Mouse (Mus musculus): ENCODE measurements around the gene Artn.

The Artn gene

GRCm38 (mm10) chr4:117929391-117929881 lies at the start of gene Artn:
TSS of gene Artn (minus strand) at chr4:117929763.
- in situ Hi-C loops (cut with MboI, MseI), result loop anchor here (10.0 kb wide), 1 partner anchor 155 kb away; no protein-coding TSS in a partner anchor

- in situ Hi-C loops (cut with MboI, MseI), result no loop called here
Measured at GRCm38 (mm10) chr4:117979181-117979580, 49.6 kb upstream of the Artn start.

GRCm38 (mm10) chr4:117978282-117978681 lies 48.7 kb upstream of the Artn start:
- in situ Hi-C loops (cut with MboI, MseI), result no loop called here

- in situ Hi-C loops (cut with MboI, MseI), result no loop called here
Measured at GRCm38 (mm10) chr4:117977841-117978240, 48.3 kb upstream of the Artn start.

DNA sequence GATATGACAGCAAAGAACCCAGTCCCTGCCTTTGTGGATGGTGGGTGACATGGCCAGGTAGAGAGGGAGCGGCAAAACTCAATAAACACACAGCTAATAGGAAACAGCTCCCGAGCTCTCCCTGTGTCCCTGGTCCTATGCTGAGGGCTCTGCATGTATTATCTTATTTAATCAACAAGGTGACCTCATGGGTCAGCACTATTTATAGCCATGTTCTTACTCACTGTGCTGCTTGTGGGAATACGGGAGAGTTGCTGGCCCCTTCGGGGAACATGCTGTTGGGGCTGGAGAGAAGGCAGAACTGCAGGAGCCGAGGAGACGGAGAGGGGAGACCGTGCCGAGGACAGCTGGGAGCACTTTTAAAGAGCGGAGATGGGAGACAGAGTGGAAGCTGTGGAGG lies 47.8 kb upstream of the Artn start:
- in situ Hi-C loops (cut with MboI, MseI), result no loop called here

DNA sequence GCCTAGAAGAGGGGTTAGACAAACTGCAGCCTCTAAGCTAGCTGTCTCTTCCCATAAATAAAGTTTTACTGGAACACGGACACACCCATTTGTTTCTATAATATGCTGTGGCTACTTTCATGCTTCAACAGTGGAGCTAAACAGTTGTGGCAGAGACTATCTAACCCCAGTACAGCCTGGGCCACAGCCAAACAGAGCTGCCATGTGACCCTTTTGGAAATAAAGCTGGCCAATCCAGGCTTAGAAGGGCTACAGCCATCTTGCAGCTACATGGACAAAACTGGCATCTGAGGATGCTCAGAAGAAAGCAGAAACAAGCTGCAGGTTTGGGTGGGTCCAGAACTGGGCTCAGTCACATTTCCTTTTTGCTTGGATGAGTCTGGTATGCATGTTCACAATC lies 46.3 kb upstream of the Artn start:
- in situ Hi-C loops (cut with MboI, MseI), result no loop called here

- in situ Hi-C loops (cut with MboI, MseI), result no loop called here
Measured at GRCm38 (mm10) chr4:117974719-117975118, 45.2 kb upstream of the Artn start.

DNA sequence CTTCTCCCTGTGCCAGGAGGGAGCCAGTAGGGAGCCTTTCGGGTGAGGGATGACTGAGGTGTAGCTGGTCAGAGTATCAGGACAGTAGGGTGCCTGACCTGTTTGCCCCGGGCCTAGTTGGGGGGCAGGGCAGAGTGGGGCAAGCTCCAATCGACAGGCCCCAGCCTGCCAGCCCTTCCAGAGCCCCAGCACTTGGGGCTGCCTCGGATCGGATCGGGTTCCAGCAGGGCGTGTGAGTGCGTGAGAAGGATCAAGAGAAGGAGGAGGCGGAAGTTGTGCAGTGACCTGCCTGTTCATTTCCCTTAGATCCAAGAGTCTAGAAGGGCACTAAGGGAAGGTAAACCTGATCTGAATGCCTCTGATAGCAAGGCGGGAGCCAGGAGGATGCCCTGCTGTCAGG lies 43.4 kb upstream of the Artn start:
- in situ Hi-C loops (cut with MboI, MseI), result no loop called here

DNA sequence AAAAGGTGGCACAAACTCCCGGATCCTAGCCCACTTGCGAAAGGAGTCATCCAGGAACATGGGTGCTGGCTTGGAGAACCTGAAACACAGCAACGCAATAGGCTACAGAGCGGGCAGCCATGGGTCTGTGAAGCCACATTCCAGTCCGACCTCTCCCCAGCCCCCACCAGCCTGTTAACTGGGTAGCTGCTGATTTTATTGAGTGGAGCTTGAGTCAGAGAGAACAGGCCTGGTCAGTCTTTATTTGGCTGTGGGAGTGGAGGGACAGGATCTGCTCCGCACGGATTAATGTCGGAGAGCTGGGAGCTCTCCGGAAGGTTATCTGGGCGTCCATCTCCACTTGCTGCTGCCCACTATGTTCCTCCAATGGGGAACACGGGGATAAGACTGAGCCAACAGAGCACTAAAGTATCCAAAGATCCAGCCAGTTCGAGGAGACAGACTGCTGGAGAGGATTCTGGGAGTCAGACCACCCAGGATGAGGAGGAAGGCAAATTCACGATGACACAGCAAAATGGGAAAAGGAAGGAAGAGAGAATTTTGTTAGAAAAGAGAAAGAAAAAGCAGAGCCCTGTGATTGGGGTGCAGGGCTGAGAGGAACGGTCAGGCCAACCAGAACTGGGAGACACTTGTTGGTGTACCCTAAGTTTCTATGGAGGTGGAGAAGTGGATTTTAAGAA lies 34.9 kb upstream of the Artn start:
- in situ Hi-C loops (cut with MboI, MseI), result no loop called here

DNA sequence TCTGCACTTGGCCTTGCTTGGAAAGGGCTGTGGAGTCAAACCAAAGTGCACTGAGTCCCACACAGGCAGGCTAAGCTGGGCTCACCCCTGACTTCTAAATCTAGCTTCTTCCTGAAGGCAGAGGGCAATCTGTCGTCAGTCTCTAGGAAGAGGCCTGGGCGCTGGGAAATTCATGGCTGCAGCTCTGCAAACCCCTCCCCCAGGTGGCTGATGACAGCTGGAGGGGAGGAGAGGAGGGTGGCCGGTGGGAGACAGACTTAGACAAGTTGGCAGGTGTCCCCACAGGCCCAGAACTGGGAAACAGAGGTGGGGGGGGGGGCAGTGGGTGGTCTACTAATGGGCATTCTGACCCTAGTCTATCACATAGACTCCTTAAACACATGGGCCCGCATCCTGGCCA lies 27.9 kb upstream of the Artn start:
- in situ Hi-C loops (cut with MboI, MseI), result no loop called here

DNA sequence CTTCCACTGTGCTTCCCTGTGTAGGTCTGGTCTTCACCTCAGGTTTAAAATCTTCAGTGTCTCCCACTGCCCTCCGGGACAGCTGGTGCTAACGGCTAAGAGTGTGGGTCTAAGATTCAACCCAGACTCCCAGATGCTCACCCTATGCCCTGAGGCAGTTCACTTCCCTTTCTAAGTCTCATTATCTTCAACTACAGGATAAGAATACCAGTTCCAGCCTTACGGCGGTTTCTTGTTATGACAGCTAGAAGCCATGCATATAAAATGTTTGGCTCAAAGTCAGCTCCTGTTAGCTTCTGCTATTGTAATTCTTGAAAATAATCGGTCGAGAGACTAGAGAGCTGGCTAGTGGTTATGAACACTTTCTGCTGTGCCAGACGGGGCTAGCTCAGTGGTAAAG lies 17.9 kb upstream of the Artn start:
- in situ Hi-C loops (cut with MboI, MseI), result no loop called here

GRCm38 (mm10) chr4:117946639-117947305 lies 17.2 kb upstream of the Artn start:
- in situ Hi-C loops (cut with MboI, MseI), result no loop called here

GRCm38 (mm10) chr4:117943317-117943716 lies 13.8 kb upstream of the Artn start:
- in situ Hi-C loops (cut with MboI, MseI), result no loop called here

GRCm38 (mm10) chr4:117936964-117937363 lies 7.4 kb upstream of the Artn start:
- in situ Hi-C loops (cut with MboI, MseI), result no loop called here

GRCm38 (mm10) chr4:117934081-117934480 lies 4.5 kb upstream of the Artn start:
- in situ Hi-C loops (cut with MboI, MseI), result no loop called here

DNA sequence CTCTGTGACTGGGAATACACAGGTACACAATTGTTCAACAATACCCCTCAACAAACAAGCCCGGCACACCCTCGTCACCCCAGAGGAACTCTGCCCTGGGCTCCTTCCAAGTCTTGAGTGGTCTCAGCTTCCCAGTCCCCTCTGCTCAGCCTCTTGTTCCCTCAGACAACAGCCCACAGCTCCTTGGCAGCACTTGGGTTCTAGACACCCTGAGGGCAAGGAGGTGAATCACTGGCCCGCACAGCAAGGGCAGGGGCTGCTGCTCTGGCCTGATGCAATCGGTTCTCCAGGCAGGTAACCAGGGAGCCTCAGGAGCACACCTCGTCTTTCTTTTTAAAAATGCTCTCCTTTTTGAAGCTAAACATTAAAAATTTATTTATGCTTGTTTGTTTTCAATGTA lies 3.7 kb upstream of the Artn start:
- in situ Hi-C loops (cut with MboI, MseI), result no loop called here

DNA sequence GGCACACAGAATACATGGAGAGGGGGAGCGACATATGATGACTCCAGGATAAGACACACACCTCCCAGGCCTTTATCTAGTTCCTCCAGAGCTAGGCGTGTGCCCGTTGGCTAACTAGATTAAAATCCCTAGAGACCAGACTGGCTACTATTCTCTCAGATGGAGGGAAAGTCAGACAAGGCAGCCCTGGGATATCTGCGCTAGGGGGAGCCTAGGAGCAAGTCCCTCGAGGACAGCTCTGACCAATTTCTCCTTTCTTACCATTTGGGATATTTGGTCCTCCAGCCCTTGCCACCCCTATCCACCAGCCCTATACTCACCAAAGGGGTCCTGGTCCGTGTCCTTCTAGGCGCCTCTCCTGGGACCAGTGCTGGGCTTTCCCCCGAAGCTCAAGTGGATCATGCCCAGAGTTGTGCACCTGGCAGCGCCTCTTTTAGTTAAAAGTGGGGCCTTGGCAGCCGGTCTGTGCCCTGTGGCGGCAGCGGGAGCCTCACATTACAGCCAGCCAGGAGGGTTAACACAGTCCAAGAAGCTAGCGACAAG lies 793 bp downstream of the Artn start:
- in situ Hi-C loops (cut with MboI, MseI), result loop anchor here (10.0 kb wide), 1 partner anchor 156 kb away; no protein-coding TSS in a partner anchor

DNA sequence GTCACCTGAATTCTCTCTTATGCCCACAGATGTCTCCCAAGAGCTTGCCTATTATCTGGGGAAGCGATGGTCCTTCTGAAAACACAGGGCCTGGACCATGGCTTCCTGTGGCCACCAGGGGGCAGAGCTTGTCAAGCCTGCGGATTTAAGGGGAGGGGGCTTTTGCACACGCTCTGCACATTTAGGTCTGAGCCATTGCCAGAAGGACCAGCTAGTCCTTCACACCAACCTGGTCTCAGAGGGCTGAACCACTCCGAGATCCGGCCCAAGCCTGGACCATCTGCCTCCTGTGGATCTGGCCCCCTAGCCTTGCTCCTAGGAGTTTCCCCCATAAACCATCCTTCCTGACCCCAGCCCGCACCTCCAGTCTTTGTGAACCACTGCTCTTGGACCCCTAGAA lies 1.3 kb downstream of the Artn start:
- in situ Hi-C loops (cut with MboI, MseI), result loop anchor here (10.0 kb wide), 1 partner anchor 157 kb away; no protein-coding TSS in a partner anchor

- in situ Hi-C loops (cut with MboI, MseI), result loop anchor here (10.0 kb wide), 1 partner anchor 158 kb away; no protein-coding TSS in a partner anchor
Measured at GRCm38 (mm10) chr4:117926545-117927482, 2.7 kb downstream of the Artn start.

GRCm38 (mm10) chr4:117924916-117925315 lies 4.6 kb downstream of the Artn start:
- in situ Hi-C loops (cut with MboI, MseI), result loop anchor here (10.0 kb wide), 1 partner anchor 160 kb away; no protein-coding TSS in a partner anchor

DNA sequence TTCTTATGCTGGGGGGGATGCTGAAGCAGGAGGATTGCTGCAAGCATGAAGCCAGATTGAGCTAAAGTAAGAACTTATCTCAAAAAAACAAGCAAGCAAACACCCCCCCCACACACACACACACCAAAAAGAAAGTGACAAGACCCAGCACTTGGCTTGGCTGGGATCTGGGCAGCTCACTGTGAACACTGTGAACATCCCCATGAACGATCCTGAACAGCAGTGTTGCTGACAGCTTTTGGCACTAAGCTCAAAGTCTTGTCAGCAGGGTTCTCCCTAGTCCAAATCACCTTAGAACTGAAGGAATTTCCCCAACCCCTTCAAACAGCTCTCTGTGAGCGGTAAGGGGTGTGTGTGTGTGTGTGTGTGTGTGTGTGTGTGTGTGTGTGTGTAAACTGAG lies 6.1 kb downstream of the Artn start:
- in situ Hi-C loops (cut with MboI, MseI), result loop anchor here (10.0 kb wide), 1 partner anchor 161 kb away; no protein-coding TSS in a partner anchor

All from T-helper 1 cell (primary cell).